Mouse (Mus musculus): ENCODE measurements at regions not wholly inside any gene's neighbourhood (a gene's known extent, or its start where the extent isn't known, plus 50 kb on each side); places are given as distances from the start of the nearest gene placed in this dataset.

GRCm38 (mm10) chr4:106149471-106150048 is 166.5 kb upstream of the Usp24 start:
- no peak for ATAC-seq (ENCODE audit: insufficient number of reproducible peaks, low FRiP score, low TSS enrichment)

GRCm38 (mm10) chr4:106150775-106151174 is 165.2 kb upstream of the Usp24 start:
- ATAC-seq (ENCODE audit: insufficient number of reproducible peaks, low FRiP score, low TSS enrichment): no peak

GRCm38 (mm10) chr4:106157451-106158179 is 158.4 kb upstream of the Usp24 start:
- no peak for ATAC-seq (ENCODE audit: insufficient number of reproducible peaks, low FRiP score, low TSS enrichment)

- no peak for ATAC-seq (ENCODE audit: insufficient number of reproducible peaks, low FRiP score, low TSS enrichment)
Observed at GRCm38 (mm10) chr4:106161592-106161991, 154.4 kb upstream of the Usp24 start.

DNA sequence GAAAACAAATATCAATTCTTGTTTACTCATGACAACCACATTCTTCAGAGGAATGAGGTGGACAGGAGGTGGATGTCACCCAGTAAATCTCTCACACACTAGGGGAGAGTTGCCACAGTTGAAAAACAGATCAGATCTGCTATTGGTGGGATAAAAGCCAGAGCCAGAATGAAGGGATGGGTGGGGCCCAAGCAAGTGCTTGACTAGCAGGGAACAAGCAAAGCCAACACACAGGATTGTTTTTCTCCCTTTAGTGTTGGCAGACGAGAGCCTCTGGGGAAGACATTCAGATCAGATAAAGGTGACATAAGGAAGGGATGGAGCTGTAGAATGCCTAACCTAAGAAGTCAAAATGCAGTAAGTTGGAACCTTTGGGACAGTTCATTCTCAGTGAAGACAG is 153.5 kb upstream of the Usp24 start:
- no peak for ATAC-seq (ENCODE audit: insufficient number of reproducible peaks, low FRiP score, low TSS enrichment)

- ATAC-seq (ENCODE audit: insufficient number of reproducible peaks, low FRiP score, low TSS enrichment): no peak
Observed at GRCm38 (mm10) chr4:106163220-106163619, 152.8 kb upstream of the Usp24 start.

DNA sequence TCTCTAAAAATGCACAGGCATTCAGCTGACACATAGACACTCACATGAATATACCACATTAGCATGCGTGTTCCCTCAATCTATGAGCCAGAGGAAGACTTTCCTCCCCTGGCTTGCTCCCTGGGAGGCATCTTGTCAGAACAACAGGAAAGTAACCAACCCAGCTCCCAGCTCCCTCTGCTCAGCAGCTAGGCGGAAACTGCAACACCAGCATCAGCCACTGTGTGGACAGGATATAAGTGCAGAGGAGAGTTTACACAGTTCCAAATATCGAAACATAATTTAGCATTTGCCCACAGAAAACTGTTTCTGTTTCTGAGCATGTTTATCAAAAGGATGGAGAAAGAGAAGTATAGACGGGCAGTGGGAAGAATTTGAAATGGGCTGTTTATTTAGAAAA is 148.3 kb upstream of the Usp24 start:
- no peak for ATAC-seq (ENCODE audit: insufficient number of reproducible peaks, low FRiP score, low TSS enrichment)

GRCm38 (mm10) chr4:106168741-106169140 is 147.3 kb upstream of the Usp24 start:
- no peak for ATAC-seq (ENCODE audit: insufficient number of reproducible peaks, low FRiP score, low TSS enrichment)

- no peak for ATAC-seq (ENCODE audit: insufficient number of reproducible peaks, low FRiP score, low TSS enrichment)
Observed at GRCm38 (mm10) chr4:106169466-106169865, 146.5 kb upstream of the Usp24 start.

DNA sequence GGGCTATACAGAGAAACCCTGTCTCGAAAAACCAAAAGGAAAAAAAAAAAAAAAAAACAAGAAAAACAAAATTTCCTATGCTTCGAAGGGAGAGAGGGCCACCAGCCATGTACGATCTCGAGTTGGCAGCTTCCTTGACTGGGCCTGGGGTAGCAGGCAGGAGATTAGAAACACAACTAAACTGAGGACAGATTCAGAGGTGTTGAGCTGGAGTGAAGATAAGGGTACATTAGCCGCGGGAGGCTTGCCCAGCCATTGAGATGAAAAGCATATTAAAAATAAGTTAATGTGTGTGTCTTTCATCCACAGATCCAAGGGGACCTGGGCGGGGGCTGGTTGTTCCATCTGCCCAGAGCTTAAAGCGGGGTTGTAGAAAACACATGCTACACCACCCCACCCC is 145.3 kb upstream of the Usp24 start:
- ATAC-seq (ENCODE audit: insufficient number of reproducible peaks, low FRiP score, low TSS enrichment): no peak

DNA sequence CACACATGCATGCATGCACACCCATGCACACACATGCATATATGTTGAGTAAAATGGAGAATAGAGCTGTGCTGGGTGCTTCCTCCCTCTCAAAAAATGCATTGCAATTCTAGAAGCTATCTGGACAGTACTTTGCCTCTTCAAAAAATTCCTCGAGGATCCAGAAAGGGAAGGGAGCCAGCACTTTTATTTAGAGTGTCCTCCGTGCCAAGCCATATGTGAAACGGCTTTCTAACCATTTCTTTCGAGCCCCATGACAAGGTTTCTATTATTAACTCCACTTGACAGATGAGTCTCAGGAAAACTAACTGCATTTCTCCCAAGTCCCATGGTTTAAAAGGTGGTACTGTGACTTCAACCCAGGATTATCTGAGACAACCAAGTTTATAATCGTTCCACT is 140.7 kb upstream of the Usp24 start:
- no peak for ATAC-seq (ENCODE audit: insufficient number of reproducible peaks, low FRiP score, low TSS enrichment)

DNA sequence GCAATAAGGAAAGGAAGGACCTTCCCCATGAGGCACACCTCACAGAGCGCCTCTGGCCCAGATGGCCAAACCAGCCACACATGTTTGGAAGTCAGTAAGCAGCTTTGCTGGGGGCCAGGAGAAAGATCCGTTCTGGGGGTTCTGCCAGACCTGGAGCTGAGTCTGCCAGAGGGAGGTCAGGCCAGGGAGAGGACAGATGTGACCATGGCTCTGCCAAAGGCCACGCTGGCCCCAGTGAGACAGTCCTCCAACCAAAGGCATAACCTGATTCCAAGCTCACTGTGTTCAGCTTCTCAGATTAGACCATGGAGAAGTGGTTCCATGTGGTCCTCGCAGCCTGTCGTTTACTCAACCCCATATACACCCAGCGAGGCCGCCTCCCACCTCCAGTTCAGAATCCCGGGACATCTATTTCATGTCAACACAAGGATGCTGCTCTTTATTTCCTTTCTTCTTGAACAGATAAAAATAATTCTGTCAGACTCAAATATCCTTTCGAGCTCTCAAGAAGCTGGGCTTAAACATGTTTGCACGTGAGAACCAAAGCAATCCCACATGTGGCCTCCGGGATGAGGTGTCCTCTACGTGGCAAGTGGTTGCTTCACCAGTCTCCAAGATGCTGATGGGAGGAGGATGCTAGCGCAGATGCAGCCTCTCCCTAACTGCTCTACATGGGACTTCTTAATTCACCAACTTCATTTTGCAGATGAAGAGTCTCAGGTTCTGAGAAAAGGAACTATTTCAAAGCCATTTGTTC is 130.1 kb upstream of the Usp24 start:
- no peak for ATAC-seq (ENCODE audit: insufficient number of reproducible peaks, low FRiP score, low TSS enrichment)

- no peak for ATAC-seq (ENCODE audit: insufficient number of reproducible peaks, low FRiP score, low TSS enrichment)
Observed at GRCm38 (mm10) chr4:106186684-106187083, 129.3 kb upstream of the Usp24 start.

GRCm38 (mm10) chr4:106190248-106190647 is 125.8 kb upstream of the Usp24 start:
- no peak for ATAC-seq (ENCODE audit: insufficient number of reproducible peaks, low FRiP score, low TSS enrichment)

- no peak for ATAC-seq (ENCODE audit: insufficient number of reproducible peaks, low FRiP score, low TSS enrichment)
Observed at GRCm38 (mm10) chr4:106191331-106191730, 124.7 kb upstream of the Usp24 start.

DNA sequence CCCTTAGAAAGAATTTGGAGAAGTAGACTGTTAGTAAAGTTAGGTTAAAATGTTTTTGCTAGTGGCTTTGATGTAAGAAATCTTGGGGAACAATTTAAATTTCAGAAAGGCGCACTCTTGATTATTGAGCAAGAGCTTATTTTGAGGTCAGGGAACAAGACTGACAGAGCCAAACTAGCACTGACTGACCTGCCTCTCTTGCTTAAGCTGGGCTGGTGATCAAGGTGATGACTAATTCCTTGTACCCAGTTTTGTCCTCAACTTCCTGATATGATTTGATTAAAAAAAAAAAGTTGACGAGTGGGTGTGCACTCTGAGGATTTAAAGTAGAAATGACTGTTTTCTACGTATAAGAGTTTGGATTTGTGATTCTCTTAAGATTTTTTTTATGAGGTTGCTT is 124.2 kb upstream of the Usp24 start:
- ATAC-seq (ENCODE audit: insufficient number of reproducible peaks, low FRiP score, low TSS enrichment): no peak

DNA sequence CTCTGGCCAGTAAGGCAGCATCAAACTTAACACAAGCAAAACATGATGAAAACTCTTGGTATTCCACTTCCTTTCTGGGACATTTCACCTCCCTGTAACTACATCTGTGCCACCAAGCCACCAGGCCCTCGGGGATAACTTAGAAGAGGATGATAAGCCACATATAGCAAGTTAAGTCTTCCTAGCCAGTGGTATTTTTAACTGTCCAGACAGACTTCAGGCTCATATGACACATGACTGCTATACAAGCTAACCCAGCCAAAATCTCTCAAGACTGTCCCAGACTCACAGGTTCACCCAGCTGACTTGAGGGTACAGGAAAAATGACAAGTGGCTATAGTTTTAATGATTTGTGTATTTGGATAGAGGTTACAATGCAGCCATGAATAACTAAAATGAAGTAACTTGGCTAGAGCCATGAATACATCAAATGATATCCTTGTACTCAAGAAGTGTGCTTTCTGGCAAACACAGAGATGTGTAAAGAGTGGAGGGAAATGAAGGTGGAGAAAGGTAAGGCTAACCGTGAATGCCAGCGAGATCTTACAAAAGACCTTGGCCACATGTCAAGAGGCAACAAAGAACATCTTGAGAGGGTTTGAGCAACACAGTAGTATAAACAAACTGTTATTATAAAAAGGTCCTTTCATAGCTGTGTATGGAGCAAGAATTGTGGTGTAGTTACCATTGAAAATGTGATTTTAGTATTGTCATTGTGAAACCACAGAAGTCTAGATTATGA is 122.6 kb upstream of the Usp24 start:
- ATAC-seq (ENCODE audit: insufficient number of reproducible peaks, low FRiP score, low TSS enrichment): no peak

DNA sequence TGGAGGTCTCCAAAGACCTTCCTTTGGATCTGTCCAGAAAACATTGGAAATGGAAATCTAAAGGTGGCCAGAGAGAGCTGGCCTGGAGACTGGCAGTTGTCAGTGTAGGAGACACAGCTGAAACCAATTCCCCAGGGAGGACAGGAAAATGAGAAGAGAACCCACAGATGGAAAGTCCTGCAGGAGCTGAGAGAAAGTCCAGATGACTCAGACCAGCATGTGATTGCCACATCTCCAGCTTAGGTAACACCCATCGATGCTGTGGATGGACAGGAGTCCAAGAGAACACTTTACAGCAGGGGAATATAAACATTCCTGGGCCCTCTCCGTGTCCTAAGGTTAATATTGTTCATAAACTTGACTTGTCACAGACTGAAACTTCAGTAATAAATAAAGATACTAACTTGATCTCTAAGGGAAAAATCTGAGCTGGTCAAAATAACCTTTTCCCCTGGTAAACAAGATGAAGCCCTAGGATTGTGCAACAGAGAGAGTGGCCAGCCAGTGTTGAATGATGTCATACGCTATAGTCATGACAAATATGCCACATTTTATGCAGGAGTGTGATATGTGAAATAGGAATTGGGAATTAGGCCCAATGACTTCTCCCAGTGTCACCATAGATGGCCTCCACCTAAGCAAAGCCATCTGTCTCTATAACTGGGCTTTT is 120.4 kb upstream of the Usp24 start:
- ATAC-seq (ENCODE audit: insufficient number of reproducible peaks, low FRiP score, low TSS enrichment): no peak

DNA sequence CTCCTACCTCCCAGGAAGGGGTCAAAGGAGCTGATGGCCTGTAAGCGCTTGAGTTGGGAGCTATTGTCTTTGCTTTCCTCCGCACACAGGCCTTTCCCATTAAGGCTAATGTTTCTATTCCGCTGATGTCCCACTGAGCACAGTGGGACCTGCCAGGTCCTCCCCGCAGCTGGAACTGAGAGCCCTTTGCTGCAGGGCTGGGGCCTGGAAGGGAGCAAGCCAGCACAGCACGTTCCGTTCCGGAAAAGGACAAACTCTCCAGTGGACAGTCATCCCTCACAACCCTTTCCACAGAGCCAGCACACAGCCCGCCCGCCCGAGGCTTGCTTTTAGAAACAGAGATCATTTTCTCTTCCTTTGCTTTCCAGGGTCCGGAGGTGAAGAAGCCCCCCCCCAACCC is 116.2 kb upstream of the Usp24 start:
- no peak for ATAC-seq (ENCODE audit: insufficient number of reproducible peaks, low FRiP score, low TSS enrichment)

DNA sequence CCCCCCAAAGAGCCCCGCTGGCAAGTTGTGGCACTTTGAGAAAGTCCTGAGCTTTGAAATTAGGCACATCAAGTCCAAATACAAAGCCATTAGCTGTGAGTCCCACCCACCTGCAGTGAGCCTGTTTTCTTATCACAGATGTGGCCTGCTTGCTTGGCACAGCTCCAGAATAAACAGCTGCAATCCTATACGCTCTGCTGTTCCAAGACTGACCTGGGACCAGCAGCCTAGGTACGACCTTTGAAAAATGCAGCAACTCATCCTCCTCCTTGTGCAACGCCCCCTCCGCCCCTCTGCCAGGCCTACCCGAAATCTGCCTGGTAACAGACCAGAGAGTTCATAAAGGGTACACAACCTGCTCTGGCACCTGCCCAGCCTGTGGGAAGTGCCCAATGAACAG is 115.8 kb upstream of the Usp24 start:
- no peak for ATAC-seq (ENCODE audit: insufficient number of reproducible peaks, low FRiP score, low TSS enrichment)

All from cerebellum, adult (tissue).